Mouse (Mus musculus) retina, adult 2 months (tissue): Measurements from ENCODE around the gene Pard6b.
"Not testable (repeated sequence)": the region's sequence is repeated elsewhere in the genome, so short reads cannot be mapped to it uniquely, and the experiment has no call there.

Experiments
- DNase-seq: peaks from one replicate; pipeline ENCODE4 v3.0.0-alpha.2; 2012; ENCODE audit warnings: low read depth, low spot score

Gene Pard6b

GRCm38 (mm10) chr2:168100008-168100407 lies 19.2 kb downstream of the Pard6b start:
- no peak for DNase-seq

GRCm38 (mm10) chr2:168101805-168102204 lies 21.0 kb downstream of the Pard6b start:
- no peak for DNase-seq

GRCm38 (mm10) chr2:168103341-168103740 lies 22.5 kb downstream of the Pard6b start:
- no peak for DNase-seq

GRCm38 (mm10) chr2:168104375-168105144 lies 23.8 kb downstream of the Pard6b start:
- DNase-seq = no peak

GRCm38 (mm10) chr2:168105271-168105670 lies 24.5 kb downstream of the Pard6b start:
- DNase-seq = no peak

GRCm38 (mm10) chr2:168106701-168107178 lies 25.9 kb downstream of the Pard6b start:
- no peak for DNase-seq

GRCm38 (mm10) chr2:168107356-168107755 lies 26.6 kb downstream of the Pard6b start:
- no peak for DNase-seq

GRCm38 (mm10) chr2:168107901-168108300 lies 27.1 kb downstream of the Pard6b start:
- DNase-seq = not testable (repeated sequence)

- DNase-seq = no peak
These were observed 31.1 kb downstream of the Pard6b start for GRCm38 (mm10) chr2:168111902-168112301.

- DNase-seq = no peak
These were observed 32.5 kb downstream of the Pard6b start for GRCm38 (mm10) chr2:168113263-168113662.

GRCm38 (mm10) chr2:168113692-168114091 lies 32.9 kb downstream of the Pard6b start:
- DNase-seq = no peak

GRCm38 (mm10) chr2:168114699-168115350 lies 34.0 kb downstream of the Pard6b start:
- DNase-seq = no peak

GRCm38 (mm10) chr2:168115826-168116225 lies 35.0 kb downstream of the Pard6b start:
- no peak for DNase-seq

- DNase-seq = no peak
These were observed 36.3 kb downstream of the Pard6b start for GRCm38 (mm10) chr2:168117147-168117546.

- no peak for DNase-seq
These were observed 36.7 kb downstream of the Pard6b start for GRCm38 (mm10) chr2:168117553-168117952.

- DNase-seq = no peak
These were observed 37.2 kb downstream of the Pard6b start for GRCm38 (mm10) chr2:168117967-168118366.

- DNase-seq = no peak
These were observed 37.7 kb downstream of the Pard6b start for GRCm38 (mm10) chr2:168118456-168118855.

GRCm38 (mm10) chr2:168119123-168119522 lies 38.3 kb downstream of the Pard6b start:
- no peak for DNase-seq

GRCm38 (mm10) chr2:168120906-168121305 lies 40.1 kb downstream of the Pard6b start:
- DNase-seq = no peak

GRCm38 (mm10) chr2:168123652-168124051 lies 42.8 kb downstream of the Pard6b start:
- DNase-seq = no peak

GRCm38 (mm10) chr2:168125288-168126089 lies 44.7 kb downstream of the Pard6b start:
- DNase-seq = no peak

- DNase-seq = no peak
These were observed 47.0 kb downstream of the Pard6b start for GRCm38 (mm10) chr2:168127767-168128166.
